Mouse (Mus musculus): ENCODE results near the gene Cdc5l.

DNA sequence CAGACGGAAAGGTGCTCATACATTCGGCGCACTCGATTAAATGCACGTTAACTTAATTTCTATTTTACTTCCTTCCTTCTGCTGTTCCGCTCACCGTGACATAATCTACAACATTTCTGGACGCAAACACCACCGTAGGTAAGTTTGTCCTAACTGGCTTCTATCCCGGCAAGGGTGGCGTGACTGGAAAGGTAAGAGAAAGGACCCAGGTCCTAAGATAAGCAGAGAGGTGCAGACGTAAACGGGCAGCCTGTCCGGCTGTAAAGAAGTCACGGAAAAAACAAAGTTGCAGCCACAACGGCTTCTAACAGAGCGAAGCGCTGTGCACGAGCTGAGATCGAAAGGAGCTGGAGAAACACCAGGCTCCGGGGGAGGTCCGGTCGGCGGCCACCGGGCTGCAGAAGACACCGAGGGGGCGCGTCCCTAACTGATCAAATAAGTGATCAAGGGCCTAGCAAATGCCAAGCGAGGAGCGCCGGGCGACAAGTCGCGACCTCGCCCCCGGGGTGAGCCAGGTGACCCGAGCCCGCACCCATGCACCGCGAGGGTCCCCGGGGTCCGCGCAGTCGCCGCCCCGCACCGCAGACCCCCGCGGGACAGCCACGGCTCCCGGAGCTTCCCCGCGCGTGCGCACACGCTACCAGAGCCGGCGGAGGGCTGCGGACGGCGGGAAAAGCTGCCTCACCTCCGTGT is 685 bp downstream of the Cdc5l start:
- TF ChIP-seq CTCF (IDR thresholded peaks at IDR 0.05; ENCODE audit: insufficient read depth, low read depth, low read length) = no peak
- TF ChIP-seq POLR2A (IDR thresholded peaks at IDR 0.05; ENCODE audit: insufficient read depth, low read depth, low read length) = no peak

Data from olfactory bulb, adult 2 months (tissue).